Mouse (Mus musculus) ES-E14 (cell line): ENCODE results near the gene Pard6b.

Source experiments
- CHD2 ChIP-seq: IDR thresholded peaks from 2 replicates; pipeline ENCODE4 v1.6.1; 2014; ENCODE audit warnings: mild to moderate bottlenecking, low read depth, low read length, inconsistent platforms
- HCFC1 ChIP-seq: IDR thresholded peaks from 2 replicates; pipeline ENCODE4 v1.6.1; 2012; ENCODE audit warnings: low read length, inconsistent platforms, borderline replicate concordance; ENCODE audit not compliant: insufficient read depth
- MAFK ChIP-seq: IDR thresholded peaks from 2 replicates; pipeline ENCODE4 v1.6.1; 2014; ENCODE audit warnings: mild to moderate bottlenecking, low read depth, low read length, inconsistent platforms; ENCODE audit not compliant: insufficient read depth
- ZC3H11A ChIP-seq: IDR thresholded peaks from 2 replicates; pipeline ENCODE4 v1.6.1; 2012; ENCODE audit warnings: low read depth, mild to moderate bottlenecking, inconsistent platforms, low read length, borderline replicate concordance
- ZNF384 ChIP-seq: IDR thresholded peaks from 2 replicates; pipeline ENCODE4 v1.6.1; 2012; ENCODE audit warnings: low read depth, low read length, inconsistent platforms

DNA sequence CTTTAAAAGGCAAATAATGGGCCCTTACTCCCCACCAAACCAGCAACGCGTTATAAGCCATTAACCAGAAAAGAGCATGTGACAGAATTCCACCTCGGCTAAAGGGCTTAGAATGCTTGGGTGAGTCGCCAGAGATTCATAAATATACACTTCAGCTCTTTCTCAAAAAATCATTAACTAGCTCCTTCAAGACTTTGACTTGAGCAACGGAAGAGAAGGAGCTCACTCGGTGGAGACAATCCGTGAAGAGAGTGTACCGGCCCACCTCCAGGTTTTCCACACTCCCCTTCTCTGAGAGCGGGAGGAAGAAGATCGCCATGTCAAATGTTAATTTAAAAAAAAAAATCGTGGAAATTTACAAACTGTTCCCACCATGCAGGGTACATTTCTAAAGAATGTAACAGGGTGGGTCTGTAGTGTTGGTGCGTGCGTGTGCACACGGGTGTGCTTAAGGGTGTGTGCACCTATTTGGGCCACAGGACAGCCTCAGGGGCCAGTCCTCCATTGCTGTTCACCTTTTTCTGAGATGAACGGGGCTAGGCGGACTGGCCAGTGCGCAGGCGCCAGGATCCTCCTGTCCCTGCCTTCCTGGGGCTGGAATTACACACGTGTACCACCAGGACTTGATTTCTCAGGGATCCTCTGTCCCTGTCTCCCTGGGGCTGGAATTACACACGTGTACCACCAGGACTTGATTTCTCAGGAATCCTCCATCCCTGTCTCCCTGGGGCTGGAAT, 3.8 kb upstream of the Pard6b start:
- no peak for TF ChIP-seq HCFC1
- no peak for TF ChIP-seq MAFK
- no peak for TF ChIP-seq ZNF384
- no peak for TF ChIP-seq CHD2
- TF ChIP-seq ZC3H11A, result no peak
